Mouse (Mus musculus): ENCODE measurements around the gene Srms. TPM values are rescaled to one million over a fixed set of nuclear protein-coding genes. Genes with fewer than 3 reads are reported as not detected.

Srms gene
- polyA plus RNA-seq, 1 experiment from 2014 or later: 0.58 TPM

GRCm38 (mm10) chr2:181159091-181159514 is 53.9 kb downstream of the Srms start:
- no peaks in the 10 kb centered on the region for H3K36me3 ChIP-seq (ENCODE audit: control insufficient read depth, insufficient read depth, low read length)
- no peak overlapping the region for H3K27ac ChIP-seq (ENCODE audit: low read length)
- no peak overlapping the region for H3K9ac ChIP-seq (ENCODE audit: low read length)
- peaks cover 29% of the 10 kb centered on the region for H3K27me3 ChIP-seq (ENCODE audit: control insufficient read depth, insufficient read depth, low read depth, low read length)
- WGBS: 43% methylated on average over 7 of the region's 7 CpGs
- H3K4me2 ChIP-seq (ENCODE audit: low read depth, low read length): no peak overlapping the region
- no peak for ATAC-seq (ENCODE audit: low read depth)
- H3K9me3 ChIP-seq (ENCODE audit: control insufficient read depth, low read length): no peaks in the 10 kb centered on the region
- no peaks in the 10 kb centered on the region for H3K4me1 ChIP-seq (replicated peaks; ENCODE audit: control insufficient read depth, insufficient read depth, low read length)
- no peak overlapping the region for H3K4me3 ChIP-seq (ENCODE audit: low read length)

- no peak overlapping the region for H3K27ac ChIP-seq (ENCODE audit: low read length)
These were observed 54.5 kb downstream of the Srms start for GRCm38 (mm10) chr2:181158471-181158870.

GRCm38 (mm10) chr2:181157716-181158302 is 55.2 kb downstream of the Srms start:
- Histone ChIP-seq H3K4me1 (replicated peaks; ENCODE audit: control insufficient read depth, insufficient read depth, low read length) (no peaks in the 10 kb centered on the region), H3K4me2 (ENCODE audit: low read depth, low read length) (no peak overlapping the region), H3K36me3 (ENCODE audit: control insufficient read depth, insufficient read depth, low read length) (no peaks in the 10 kb centered on the region), H3K9ac (ENCODE audit: low read length) (no peak overlapping the region), H3K9me3 (ENCODE audit: control insufficient read depth, low read length) (no peaks in the 10 kb centered on the region), H3K27ac (ENCODE audit: low read length) (no peak overlapping the region), H3K4me3 (ENCODE audit: low read length) (no peak overlapping the region), H3K27me3 (ENCODE audit: control insufficient read depth, insufficient read depth, low read depth, low read length) (peaks cover 29% of the 10 kb centered on the region)
- WGBS: 64% methylated on average over 6 of the region's 6 CpGs
- ATAC-seq (ENCODE audit: low read depth): no peak

More at GRCm38 (mm10) chr2:181158471-181158870, 54.5 kb downstream of the Srms start:
- 78% methylated on average over 2 of the region's 2 CpGs for WGBS
- ATAC-seq (ENCODE audit: low read depth): no peak
- Histone ChIP-seq H3K4me1 (replicated peaks; ENCODE audit: control insufficient read depth, insufficient read depth, low read length) (no peaks in the 10 kb centered on the region), H3K9me3 (ENCODE audit: control insufficient read depth, low read length) (no peaks in the 10 kb centered on the region), H3K27me3 (ENCODE audit: control insufficient read depth, insufficient read depth, low read depth, low read length) (peaks cover 29% of the 10 kb centered on the region), H3K4me2 (ENCODE audit: low read depth, low read length) (no peak overlapping the region), H3K9ac (ENCODE audit: low read length) (no peak overlapping the region), H3K36me3 (ENCODE audit: control insufficient read depth, insufficient read depth, low read length) (no peaks in the 10 kb centered on the region), H3K4me3 (ENCODE audit: low read length) (no peak overlapping the region)

GRCm38 (mm10) chr2:181157180-181157579 is 55.8 kb downstream of the Srms start:
- no peak for ATAC-seq (ENCODE audit: low read depth)
- H3K9ac ChIP-seq (ENCODE audit: low read length): no peak overlapping the region
- no peaks in the 10 kb centered on the region for H3K4me1 ChIP-seq (replicated peaks; ENCODE audit: control insufficient read depth, insufficient read depth, low read length)
- no peak overlapping the region for H3K27ac ChIP-seq (ENCODE audit: low read length)
- H3K4me3 ChIP-seq (ENCODE audit: low read length): no peak overlapping the region
- H3K9me3 ChIP-seq (ENCODE audit: control insufficient read depth, low read length): no peaks in the 10 kb centered on the region
- WGBS: 73% methylated on average over 4 of the region's 4 CpGs
- H3K4me2 ChIP-seq (ENCODE audit: low read depth, low read length): no peak overlapping the region
- H3K36me3 ChIP-seq (ENCODE audit: control insufficient read depth, insufficient read depth, low read length): no peaks in the 10 kb centered on the region
- H3K27me3 ChIP-seq (ENCODE audit: control insufficient read depth, insufficient read depth, low read depth, low read length): peaks cover 29% of the 10 kb centered on the region

GRCm38 (mm10) chr2:181156248-181157121 is 56.5 kb downstream of the Srms start, which contains the start of gene Eef1a2:
Gene Eef1a2, minus strand, starts transcription at chr2:181157014.
- Histone ChIP-seq H3K27ac (ENCODE audit: low read length) (no peak within 1 kb of the TSS), H3K27me3 (ENCODE audit: control insufficient read depth, insufficient read depth, low read depth, low read length) (peaks cover 29% of the 10 kb centered on the region), H3K4me3 (ENCODE audit: low read length) (no peak within 1 kb of the TSS), H3K36me3 (ENCODE audit: control insufficient read depth, insufficient read depth, low read length) (no peaks in the 10 kb centered on the region), H3K4me1 (replicated peaks; ENCODE audit: control insufficient read depth, insufficient read depth, low read length) (no peaks in the 10 kb centered on the region), H3K9me3 (ENCODE audit: control insufficient read depth, low read length) (no peaks in the 10 kb centered on the region), H3K9ac (ENCODE audit: low read length) (no peak within 1 kb of the TSS), H3K4me2 (ENCODE audit: low read depth, low read length) (no peak within 1 kb of the TSS)
- no peak for ATAC-seq (ENCODE audit: low read depth)
- WGBS: 3% methylated on average over 55 of the region's 55 CpGs

- H3K9me3 ChIP-seq (ENCODE audit: control insufficient read depth, low read length): no peaks in the 10 kb centered on the region
- H3K27ac ChIP-seq (ENCODE audit: low read length): no peak overlapping the region
- H3K4me3 ChIP-seq (ENCODE audit: low read length): no peak overlapping the region
- ATAC-seq (ENCODE audit: low read depth): 0 out of 2 replicates have a peak, but pooled peaks have one; percentile 11
- H3K36me3 ChIP-seq (ENCODE audit: control insufficient read depth, insufficient read depth, low read length): no peaks in the 10 kb centered on the region
- peaks cover 29% of the 10 kb centered on the region for H3K27me3 ChIP-seq (ENCODE audit: control insufficient read depth, insufficient read depth, low read depth, low read length)
- no peak overlapping the region for H3K4me2 ChIP-seq (ENCODE audit: low read depth, low read length)
- H3K4me1 ChIP-seq (replicated peaks; ENCODE audit: control insufficient read depth, insufficient read depth, low read length): no peaks in the 10 kb centered on the region
- no peak overlapping the region for H3K9ac ChIP-seq (ENCODE audit: low read length)
- WGBS: 49% methylated on average over 4 of the region's 4 CpGs
These were observed 57.2 kb downstream of the Srms start for GRCm38 (mm10) chr2:181155801-181156200.

Other genes starting within 250 kb of the Srms start
- gene Arfgap1, start 246.0 kb downstream of the Srms start, polyA plus RNA-seq (2015; fragmentation: Nextera tagmentation; extraction: Ambion mirVana): 96.2 and 98.6 TPM in 2 replicates
- gene Col20a1, start 226.7 kb downstream of the Srms start, polyA plus RNA-seq (2015; fragmentation: Nextera tagmentation; extraction: Ambion mirVana): 0.09 and 0.30 TPM in 2 replicates
- 0.45 and 0.46 TPM in 2 replicates for gene Chrna4, start 169.6 kb downstream of the Srms start, polyA plus RNA-seq (2015; fragmentation: Nextera tagmentation; extraction: Ambion mirVana)
- gene Kcnq2, start 77.9 kb downstream of the Srms start, polyA plus RNA-seq (2015; fragmentation: Nextera tagmentation; extraction: Ambion mirVana): 0.10 and 0.29 TPM in 2 replicates
- gene Eef1a2, start 56.2 kb downstream of the Srms start, polyA plus RNA-seq (2015; fragmentation: Nextera tagmentation; extraction: Ambion mirVana): 0.16 and 0.20 TPM in 2 replicates
- 292 and 303 TPM in 2 replicates for gene Ppdpf, start 25.9 kb downstream of the Srms start, polyA plus RNA-seq (2015; fragmentation: Nextera tagmentation; extraction: Ambion mirVana)
- gene Ptk6, start 10.4 kb downstream of the Srms start, polyA plus RNA-seq (2015; fragmentation: Nextera tagmentation; extraction: Ambion mirVana): 0.04 and 0.05 TPM in 2 replicates
- 0.35 and 0.43 TPM in 2 replicates for gene Fndc11, start 6.8 kb upstream of the Srms start, polyA plus RNA-seq (2015; fragmentation: Nextera tagmentation; extraction: Ambion mirVana)
- 3.0 and 3.4 TPM in 2 replicates for gene Helz2, start 28.8 kb upstream of the Srms start, polyA plus RNA-seq (2015; fragmentation: Nextera tagmentation; extraction: Ambion mirVana)
- gene Gmeb2, start 74.8 kb upstream of the Srms start, polyA plus RNA-seq (2015; fragmentation: Nextera tagmentation; extraction: Ambion mirVana): 14.3 and 15.9 TPM in 2 replicates
- gene Stmn3, start 101.3 kb upstream of the Srms start, polyA plus RNA-seq (2015; fragmentation: Nextera tagmentation; extraction: Ambion mirVana): 4.8 and 9.3 TPM in 2 replicates
- gene Rtel1, start 106.6 kb upstream of the Srms start, polyA plus RNA-seq (2015; fragmentation: Nextera tagmentation; extraction: Ambion mirVana): 47.2 and 47.8 TPM in 2 replicates
- gene Zgpat, start 151.7 kb upstream of the Srms start, polyA plus RNA-seq (2015; fragmentation: Nextera tagmentation; extraction: Ambion mirVana): 39.2 and 39.4 TPM in 2 replicates
- gene Arfrp1, start 152.2 kb upstream of the Srms start, polyA plus RNA-seq (2015; fragmentation: Nextera tagmentation; extraction: Ambion mirVana): 60.8 and 62.0 TPM in 2 replicates
- gene Lime1, start 166.9 kb upstream of the Srms start, polyA plus RNA-seq (2015; fragmentation: Nextera tagmentation; extraction: Ambion mirVana): 20.7 and 24.0 TPM in 2 replicates
- gene Zbtb46, start 246.2 kb upstream of the Srms start, polyA plus RNA-seq (2015; fragmentation: Nextera tagmentation; extraction: Ambion mirVana): 15.2 and 15.4 TPM in 2 replicates